Mouse (Mus musculus): Measurements from ENCODE around the gene Ndc1.
A peak's percentile ranks its signal among the peaks of the same experiment; 100 is the strongest.
"Not testable (repeated sequence)": the region's sequence is repeated elsewhere in the genome, so short reads cannot be mapped to it uniquely, and the experiment has no call there.

Ndc1 gene

DNA sequence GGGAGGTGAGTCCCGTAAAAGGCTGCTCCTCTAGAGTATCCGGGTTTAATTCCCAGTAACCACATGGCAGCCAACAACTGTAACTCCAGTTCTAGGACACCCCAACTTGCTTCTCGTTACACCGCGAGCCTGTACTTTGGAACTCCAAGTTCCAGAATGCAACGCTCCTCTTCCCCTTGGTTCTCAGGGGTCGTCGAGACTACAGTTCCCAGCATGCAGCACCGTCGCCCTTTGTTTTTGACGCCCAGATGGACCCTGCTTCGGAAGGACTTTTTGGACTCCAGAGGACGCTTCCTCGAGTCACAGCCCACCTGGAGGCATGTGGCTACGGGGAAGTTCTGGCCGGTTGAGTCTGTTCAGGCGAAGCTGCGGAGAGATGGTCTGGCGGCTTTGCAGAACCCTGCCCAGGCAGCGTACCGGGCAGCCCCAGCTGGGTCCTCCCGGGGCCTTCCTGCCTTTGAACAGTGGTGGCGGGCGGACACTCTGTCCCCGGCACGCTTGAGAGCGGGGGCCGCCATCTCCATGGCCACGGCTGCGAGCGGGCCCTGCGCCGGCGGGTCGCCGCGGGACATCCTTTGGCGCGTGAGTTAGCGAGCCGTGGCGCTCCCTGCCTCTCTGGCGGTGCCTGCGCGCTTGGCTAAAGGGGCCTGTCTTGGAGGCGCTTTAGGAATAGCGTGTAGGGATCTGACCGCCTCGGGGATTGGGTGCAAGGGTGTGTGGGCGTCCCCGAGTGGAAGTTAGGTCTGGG lies at the start of gene Ndc1:
TSS of gene Ndc1 (plus strand) at position 218 of the 748 bp plus-strand sequence.
- DNase-seq (ENCODE audit: low spot score in 2 of 2), result peak; percentile 83 to 84

DNA sequence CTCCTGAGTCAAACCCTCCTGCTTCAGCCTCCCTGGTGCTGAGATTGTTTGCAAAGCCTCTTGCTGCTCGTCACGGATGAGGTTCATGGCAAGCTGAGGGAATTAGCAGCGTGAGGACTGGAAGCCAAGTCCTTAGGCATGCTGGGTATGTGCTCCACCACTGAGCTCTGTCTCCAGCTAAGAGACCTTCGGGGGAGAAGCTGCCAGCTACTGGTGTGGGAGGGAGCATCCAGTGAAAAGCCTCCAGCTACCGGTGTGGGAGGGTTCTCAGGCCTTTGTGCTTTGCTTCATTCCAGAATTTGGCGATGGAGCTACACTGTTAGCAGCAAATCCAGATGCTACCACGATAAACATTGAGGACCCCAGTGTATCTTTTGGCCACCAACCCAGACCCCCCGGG lies 48.9 kb upstream of the Ndc1 start:
- DNase-seq (ENCODE audit: low spot score in 2 of 2), result no peak

DNA sequence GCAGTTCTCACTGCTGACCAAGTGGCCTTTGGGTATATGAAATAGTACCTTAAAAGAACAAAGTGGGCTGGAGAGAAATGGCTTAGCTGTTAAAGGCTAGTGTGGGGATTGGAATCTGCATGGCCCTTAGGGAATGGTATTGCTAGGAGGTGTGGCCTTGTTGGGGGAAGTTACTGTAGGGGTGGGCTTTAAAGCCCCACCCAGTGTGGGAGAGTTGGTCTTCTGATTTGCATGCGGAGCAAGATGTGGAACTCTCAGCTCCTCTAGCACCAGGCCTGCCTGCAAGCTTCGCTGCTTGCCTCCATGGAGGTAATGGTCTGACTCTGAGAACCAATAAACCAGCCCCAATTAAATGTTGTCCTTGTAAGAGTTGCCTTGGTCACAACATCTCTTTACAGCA lies 46.5 kb upstream of the Ndc1 start:
- DNase-seq (ENCODE audit: low spot score in 2 of 2), result no peak

DNA sequence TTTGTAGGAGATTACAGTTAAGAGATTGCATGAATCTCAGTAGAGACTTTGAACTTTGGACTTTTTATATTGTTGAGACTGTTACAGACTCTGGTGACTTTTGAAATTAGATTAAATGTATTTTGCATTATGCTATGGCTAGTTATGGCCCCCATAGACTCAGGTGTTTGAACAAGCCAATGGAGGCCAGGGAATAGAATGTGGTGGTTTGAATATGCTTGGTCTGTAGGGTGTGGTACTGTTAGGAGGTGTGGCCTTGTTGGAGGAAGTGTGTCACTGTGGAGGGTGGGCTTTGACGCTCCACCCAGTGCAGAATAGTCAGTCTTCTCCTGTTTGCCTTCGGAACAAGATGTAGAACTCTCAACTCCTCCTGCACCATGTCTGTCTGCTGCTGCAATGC lies 44.5 kb upstream of the Ndc1 start:
- DNase-seq (ENCODE audit: low spot score in 2 of 2), result no peak

DNA sequence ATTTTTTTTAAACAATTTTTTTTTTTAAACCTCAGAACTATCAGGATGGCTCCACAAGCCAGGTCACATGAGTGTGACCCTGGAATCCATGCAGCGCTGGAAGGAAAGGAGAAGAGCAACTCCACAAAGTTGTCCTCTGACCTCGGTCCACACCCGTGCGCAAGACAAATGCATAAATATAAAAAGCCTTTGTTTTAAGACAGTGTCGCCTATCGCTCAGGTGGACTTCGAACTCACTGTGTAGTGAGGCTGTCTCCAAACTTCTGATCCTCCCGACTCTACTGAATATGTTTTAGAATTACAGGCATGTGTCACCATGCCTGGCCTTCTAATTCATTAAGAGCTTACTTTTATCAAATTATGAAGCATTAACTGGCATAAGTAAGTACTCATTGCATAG lies 39.1 kb upstream of the Ndc1 start:
- no peak for DNase-seq (ENCODE audit: low spot score in 2 of 2)

DNA sequence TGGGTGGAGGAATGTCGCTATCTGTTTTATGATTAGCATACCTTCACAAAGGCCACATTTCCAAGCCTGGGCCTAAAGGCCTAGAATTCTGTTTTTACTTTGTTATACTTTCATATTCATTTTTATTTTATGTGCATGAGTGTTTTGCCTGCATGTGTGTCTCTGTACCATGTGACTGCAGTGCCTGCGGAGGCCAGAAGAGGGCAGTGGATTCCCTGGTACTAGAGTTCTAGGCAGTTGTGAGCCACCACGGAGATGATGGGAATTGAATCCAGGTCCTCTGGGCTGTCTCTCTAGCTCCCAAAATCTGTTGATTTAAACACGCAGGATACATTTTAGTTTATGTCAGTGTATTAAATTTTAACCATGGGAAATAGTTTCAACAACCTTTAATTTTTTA lies 34.1 kb upstream of the Ndc1 start:
- no peak for DNase-seq (ENCODE audit: low spot score in 2 of 2)

DNA sequence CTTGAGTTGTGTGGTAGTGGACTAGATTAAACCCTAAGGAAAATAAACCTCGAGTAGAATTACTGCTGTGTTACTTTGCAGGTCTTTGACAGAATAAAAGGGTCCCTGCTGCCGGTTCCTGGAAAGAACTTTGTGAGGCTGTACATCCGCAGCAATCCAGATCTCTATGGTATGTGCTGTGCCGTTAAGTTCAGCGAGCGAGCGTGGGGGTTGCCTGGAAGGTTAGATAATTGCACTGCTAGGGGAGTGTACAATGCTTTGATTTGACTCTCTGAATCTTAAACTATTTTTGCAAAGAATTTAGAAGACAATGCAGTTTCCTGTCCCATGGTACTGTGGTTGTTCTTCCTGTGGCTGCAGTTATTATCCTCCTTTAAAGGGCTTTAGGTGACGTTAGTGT lies 31.2 kb upstream of the Ndc1 start:
- DNase-seq (ENCODE audit: low spot score in 2 of 2), result no peak

DNA sequence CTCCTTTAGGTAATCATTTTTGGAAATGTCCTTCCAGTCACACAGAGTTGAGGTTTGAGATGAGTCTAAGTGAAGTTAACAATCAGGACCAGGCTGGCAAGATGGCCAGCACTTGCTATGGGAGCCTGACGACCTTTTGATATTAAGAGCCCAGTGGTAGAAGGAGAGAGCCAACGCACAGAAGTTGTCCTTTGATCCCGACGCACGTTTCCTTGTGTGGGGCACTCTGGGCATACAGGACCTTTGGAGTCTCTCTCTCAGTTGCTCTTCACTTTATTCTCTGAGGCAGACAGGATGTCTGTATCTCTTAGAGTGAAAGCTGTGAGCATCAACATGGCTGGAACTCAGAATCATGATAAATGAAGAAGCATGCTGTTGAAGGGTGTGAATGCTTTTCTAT lies 30.1 kb upstream of the Ndc1 start:
- no peak for DNase-seq (ENCODE audit: low spot score in 2 of 2)

DNA sequence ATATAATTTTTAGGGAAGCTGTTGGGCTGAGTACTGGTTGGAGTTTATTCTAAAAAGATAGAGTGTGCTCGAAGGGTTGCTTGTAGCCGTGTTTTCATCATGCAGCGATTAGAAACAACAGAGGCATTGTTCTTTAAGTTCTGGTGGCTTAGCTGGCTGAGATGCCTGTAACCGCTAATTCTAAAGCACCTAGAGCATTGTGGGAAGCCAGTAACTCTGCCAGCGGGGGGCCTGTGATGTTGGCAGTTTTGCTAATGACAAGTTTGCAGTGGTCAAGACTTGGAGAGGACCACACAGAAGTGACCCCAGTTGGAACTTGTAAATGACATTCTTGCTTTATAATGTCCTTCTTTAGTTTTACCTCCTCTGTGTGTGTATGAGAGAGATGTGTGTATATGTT lies 26.2 kb upstream of the Ndc1 start:
- no peak for DNase-seq (ENCODE audit: low spot score in 2 of 2)

DNA sequence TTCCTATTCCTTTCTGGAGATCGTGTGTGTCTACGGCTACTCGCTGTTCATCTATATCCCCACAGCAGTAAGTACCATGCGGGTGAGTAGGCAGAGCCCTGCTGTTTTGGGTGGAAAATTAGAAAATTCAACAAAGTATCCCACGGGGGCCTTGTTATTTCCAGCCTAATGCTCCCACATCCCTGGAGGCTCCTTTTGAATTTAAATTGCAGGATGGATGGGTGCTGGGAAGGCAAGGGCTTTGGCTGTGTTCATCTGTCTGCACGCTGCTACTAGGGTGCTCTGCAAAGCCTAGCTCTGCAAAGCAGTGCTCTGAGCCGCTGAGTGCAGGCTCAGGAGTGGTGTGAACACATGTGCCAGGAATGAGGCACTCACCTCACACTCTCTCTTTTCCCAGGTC lies 23.0 kb upstream of the Ndc1 start:
- peak in 1 of 2 experiments; percentile 44 for DNase-seq (ENCODE audit: low spot score in 2 of 2)

DNA sequence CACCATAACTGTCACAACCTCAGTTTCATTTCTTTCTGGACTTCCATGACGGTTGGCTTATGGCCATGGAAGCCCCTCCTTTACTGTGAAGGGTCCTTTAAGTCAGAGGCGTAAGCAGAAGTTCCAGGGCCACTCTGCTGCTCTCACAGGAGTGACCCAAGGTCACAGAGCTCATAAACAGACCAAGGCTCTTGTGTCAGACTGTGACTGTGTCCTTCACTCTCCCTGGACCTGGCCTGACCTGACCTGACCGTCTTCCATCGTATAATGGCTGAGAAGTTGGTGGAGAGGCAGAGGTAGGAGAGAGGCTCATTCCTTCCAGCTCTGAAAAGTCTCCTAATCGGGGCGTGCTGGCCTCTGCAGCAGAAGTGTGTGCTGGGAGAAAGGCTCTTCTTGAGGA lies 20.4 kb upstream of the Ndc1 start:
- no peak for DNase-seq (ENCODE audit: low spot score in 2 of 2)

DNA sequence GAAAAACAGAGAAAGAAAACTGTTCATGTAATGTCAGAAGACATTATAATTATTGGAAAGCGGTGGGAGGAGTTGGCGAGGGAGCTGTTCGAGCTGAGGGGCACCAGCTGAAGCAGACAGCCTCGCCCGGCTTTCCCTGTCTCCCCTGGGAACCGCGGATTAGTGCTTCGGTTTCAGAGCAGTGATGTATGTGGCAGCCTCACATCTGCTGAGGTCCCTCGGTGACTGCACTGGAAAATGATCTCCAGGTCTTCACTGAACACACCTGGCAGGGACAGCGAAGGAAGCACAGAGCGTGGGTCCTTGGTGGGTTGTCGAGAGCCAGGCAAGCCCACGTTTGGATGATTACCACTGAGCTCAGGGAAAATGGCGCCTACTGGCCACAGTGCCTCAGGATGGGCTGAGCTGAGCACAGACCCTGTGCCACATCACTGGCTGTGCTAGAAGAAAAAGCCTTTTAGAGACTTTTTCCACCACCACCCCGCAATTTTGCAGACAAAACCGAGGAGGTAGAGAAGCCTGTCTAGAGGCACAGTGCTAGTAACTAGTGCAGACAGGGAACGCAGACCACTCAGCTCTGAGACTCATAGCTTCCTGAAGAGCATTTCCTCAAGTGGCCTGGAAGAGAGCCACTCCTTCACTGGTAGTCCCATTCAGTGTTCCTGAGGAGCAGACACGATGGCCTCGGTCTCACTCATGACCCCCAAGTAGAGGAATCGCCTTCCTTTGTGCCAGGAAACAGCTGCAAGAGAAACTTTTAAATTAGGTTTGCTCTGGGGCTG lies 18.9 kb upstream of the Ndc1 start:
- no peak for DNase-seq (ENCODE audit: low spot score in 2 of 2)

DNA sequence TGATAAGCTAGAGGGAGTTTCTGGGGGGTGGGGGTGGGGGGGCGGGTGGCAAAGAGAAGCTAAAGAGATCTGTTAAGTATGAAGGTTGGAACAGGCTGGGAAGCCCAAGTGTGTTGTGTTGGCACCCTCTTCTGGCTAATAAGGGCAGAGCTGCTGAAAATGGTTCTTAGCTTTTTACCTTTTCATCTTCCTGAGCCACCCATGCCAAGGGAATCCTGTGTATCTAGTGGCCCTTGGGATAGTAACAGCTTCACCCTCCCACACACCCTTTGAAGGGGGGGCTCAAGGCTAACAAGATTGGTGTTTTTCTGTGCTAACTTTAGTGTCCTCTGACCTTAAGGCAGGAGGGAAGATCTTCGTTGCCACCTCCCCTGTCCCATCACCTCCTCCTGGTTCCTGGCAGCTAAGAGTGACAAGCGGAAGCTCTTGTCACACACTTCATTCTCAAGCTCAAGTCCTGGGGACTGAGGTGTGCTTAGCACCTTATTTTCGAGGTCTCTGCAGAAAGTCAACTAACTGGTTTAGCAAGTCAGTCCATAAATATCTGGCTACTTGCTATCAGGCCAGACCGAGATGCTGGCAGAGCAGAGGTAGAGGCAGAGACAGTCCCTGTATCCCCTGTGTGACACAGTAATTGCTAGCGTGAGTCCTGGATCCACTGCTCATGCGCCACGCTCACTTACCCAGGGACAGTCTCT lies 18.1 kb upstream of the Ndc1 start:
- DNase-seq (ENCODE audit: low spot score in 2 of 2), result no peak

DNA sequence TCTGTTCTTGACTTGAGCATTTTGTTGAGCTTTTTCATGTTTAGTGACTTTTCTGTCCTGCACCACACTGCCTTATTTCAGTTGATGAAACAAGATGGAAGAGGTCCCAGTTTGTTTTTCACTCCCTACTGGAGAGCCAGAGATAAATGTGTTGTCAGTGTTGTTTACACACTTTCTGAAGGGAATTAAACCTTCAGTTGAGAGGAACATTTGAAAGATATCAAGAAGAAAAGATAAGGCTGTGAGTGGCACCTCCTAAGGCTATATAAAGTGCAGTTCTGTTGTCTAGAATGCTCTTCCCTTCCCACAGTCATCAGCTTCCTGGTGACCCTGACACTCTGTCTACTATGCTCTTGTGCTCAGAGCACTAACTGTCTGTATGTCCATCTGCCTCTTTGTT lies 16.2 kb upstream of the Ndc1 start:
- no peak for DNase-seq (ENCODE audit: low spot score in 2 of 2)

DNA sequence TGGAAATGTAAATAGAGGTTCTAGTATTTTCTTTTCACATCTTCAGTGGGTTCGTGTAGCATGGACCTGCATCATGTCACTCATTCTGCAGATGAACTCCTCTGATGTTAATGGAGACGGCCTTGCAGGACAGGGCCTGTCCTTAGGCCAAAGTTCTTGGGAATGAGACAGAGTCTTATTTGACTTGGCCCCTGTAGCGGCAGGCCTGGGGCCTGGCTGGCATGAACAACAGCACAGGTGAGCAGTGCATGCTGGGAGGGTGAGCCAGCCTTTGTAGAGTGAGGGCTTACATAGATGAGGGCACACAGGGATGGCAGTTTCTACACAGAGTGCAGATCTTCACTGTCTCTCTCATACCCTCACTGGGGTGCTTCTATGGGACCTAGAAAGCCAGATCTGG lies 14.0 kb upstream of the Ndc1 start:
- DNase-seq (ENCODE audit: low spot score in 2 of 2), result no peak

DNA sequence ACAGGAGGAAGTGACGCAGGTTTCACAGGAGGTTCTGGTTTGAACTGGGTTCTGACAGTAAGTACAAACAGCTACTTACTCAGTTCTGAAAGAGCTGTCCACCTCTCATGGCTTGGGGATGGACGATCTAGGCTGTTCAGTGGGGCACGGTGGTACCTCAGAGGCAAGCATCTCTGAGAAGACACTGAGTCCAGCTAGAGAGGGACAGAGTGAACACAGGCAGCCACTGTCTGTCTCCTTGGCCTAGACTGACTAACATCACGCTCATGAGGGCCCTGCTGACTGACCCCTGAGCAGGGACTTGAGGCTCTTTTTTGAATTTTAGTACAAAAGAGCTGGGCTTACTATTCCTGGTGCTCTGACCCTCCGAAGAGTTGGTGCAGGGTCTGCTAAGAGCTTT lies 13.5 kb upstream of the Ndc1 start:
- DNase-seq (ENCODE audit: low spot score in 2 of 2), result no peak

DNA sequence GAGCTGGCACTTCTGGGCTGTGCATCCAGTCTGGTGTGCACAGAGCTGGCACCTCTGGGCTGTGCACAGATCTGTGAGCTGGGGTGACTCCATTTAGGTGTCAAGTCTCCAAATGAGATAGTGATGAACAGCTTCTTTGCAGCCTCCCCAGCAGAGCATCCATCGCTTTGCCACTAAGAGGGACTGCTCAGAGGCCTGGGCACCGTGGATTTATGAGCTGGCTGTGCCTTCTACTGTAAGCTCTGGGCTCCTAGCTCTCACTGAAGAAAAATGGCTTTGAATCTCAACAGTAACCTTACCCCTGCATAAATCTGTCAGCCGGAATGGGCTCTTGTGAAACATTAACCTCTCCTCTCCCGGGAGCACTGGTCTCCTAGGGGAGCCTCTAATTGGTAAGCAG lies 13.0 kb upstream of the Ndc1 start:
- DNase-seq (ENCODE audit: low spot score in 2 of 2), result no peak

DNA sequence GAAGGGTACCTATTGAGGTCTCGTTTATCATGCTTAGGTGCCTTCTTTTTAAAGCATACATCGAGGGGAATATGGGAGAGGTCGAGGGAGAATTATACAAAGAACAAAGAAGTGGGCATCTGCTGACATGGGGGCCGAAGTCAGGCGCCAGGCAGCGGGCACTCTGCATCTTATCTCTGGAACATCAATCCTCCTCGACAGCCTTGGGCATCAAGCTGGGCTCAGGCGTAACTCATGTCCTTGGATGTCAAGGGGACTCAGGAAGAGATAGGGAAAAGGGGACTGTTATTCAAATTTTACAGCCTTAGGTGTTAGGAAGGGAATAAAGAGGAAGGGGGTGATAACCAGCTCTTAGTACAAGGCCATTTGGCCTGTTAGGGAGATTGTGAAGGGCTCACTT lies 10.4 kb upstream of the Ndc1 start:
- not testable (repeated sequence) for DNase-seq (ENCODE audit: low spot score in 2 of 2)

DNA sequence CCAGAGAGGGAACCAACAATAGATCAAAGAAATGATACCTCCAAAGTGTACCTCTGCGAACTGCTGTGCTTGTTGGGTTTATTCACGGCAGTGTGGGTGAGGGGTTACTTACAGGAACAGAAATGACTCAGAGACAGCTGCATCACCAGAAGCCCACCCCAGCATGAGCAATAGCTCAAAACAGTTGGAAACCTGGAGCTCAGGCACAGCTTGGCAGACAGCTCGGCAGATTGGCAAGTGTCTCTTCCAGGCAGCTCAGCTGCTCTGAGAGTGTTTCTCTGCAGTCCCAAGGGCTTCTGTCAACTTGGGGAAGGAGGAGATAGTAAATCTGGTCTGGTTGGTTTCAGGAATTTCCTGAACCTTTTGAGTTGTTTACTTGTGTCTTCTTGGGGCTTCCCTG lies 9.1 kb upstream of the Ndc1 start:
- peak in 1 of 2 experiments; percentile 16 for DNase-seq (ENCODE audit: low spot score in 2 of 2)

DNA sequence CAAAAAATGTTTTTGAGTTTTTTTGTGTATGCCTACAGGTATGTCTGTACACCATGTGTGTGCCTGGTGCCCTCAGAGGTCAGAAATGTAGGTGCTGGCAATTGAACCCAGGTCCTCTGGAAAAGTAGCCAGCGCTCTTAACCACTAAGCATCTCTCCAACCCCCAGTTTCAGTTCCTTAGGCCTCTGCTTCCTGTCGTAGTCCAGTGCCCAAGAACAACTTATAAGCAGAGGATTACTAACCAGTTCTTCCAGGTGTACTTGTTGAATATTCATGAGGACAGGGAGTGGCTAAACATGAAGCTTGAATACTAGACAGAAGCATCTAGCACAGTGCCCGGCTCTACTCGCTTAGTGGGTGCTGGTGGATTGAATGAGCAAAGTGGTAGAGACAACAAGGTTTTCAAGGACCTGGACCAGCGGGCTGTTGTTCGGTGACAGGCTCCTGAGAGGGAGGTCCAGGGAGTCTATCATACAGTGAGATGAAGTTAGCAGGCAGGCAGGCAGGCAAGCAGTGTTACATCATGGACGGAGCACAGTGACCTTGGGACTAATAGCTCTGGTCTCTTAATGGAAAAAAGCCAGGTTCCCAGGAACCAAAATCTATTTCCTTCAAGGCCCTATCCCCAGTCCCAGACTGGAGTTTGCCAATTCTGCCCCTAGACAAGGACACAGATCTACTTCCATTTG lies 7.0 kb upstream of the Ndc1 start:
- DNase-seq (ENCODE audit: low spot score in 2 of 2), result no peak

DNA sequence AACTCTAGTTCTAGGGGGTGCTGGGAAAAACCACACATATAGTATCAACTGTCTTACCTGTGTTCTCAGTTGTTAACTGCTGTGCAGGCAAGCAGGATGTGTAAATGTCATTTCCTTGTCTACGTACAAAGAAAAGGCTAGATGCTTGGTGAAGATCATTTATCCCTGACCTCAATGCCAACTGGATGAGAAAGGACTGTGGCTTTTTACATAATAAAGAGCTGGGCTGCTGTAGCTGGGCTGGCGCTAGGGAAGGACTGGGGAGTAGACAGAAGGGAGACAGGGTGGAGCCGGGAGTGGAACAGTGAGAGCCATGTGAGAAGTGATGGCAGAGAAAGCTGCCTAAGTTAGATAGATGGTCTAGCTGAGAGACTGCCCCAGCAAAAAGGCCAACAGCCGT lies 4.8 kb upstream of the Ndc1 start:
- no peak for DNase-seq (ENCODE audit: low spot score in 2 of 2)

DNA sequence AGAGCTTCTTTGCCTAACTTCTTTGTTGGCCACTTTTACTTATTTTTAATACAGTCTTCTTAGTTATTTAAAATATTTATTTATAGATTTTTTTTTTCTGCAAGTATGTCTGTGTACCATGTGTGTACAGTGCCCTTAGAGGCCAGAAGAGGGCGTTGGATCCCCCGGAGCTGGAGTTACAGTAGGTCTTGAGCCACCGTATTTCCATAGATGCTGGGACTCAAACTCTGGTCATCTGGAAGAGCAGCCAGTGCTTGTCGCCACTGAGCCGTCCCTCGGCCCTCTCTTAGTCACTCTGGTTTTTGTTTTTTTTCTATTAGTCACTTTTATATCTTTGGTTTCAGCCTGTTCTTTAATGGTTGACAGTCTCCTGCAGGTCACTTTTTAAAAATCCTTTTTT lies 4.0 kb upstream of the Ndc1 start:
- DNase-seq (ENCODE audit: low spot score in 2 of 2), result no peak

Measured in right cerebral cortex, postnatal 36 days (tissue).